ENCODE assay signal across 24 mouse cellular contexts in genomic region chr15:95987916-95988315, GRCm38 (mm10).
"Had no signal": no experiment of that assay in that cellular context is flagged by ENCODE, and none has a peak within 500 bp of the region (broad histone marks: within the 10 kb centered on the region; RNA-seq: fewer than 3 reads in every experiment).

No protein-coding gene starts in this region.

- H3K9ac ChIP-seq: heart, embryonic 13.5 days; heart, embryonic 15.5 days; hindbrain, embryonic 13.5 days; hindbrain, embryonic 15.5 days; kidney, embryonic 15.5 days; limb, embryonic 13.5 days; limb, embryonic 15.5 days had no signal

- H3K4me2 ChIP-seq: heart, embryonic 11.5 days; heart, embryonic 13.5 days; heart, embryonic 15.5 days; hindbrain, embryonic 13.5 days; hindbrain, embryonic 15.5 days; kidney, embryonic 15.5 days; limb, embryonic 13.5 days; limb, embryonic 15.5 days had no signal

- H3K27ac ChIP-seq: heart, embryonic 13.5 days; heart, embryonic 15.5 days; hindbrain, embryonic 13.5 days; hindbrain, embryonic 15.5 days; hindbrain, postnatal 0 days; kidney, embryonic 15.5 days; kidney, postnatal 0 days; limb, embryonic 13.5 days; limb, embryonic 15.5 days had no signal

- H3K36me3 ChIP-seq: heart, embryonic 15.5 days; hindbrain, embryonic 13.5 days; hindbrain, embryonic 15.5 days; kidney, embryonic 15.5 days; limb, embryonic 13.5 days; limb, embryonic 15.5 days had no signal

- DNase-seq: gastrocnemius, postnatal 14 days; gastrocnemius, postnatal 36 days; heart, adult 18-20 months; heart, postnatal 14 days; heart, postnatal 36 days; kidney, adult 11 months; kidney, adult 2 months; kidney, adult 9 months; kidney, postnatal 14 days; kidney, postnatal 36 days; layer of hippocampus, adult 9-11 months; layer of hippocampus, postnatal 36 days; left cerebral cortex, postnatal 4 days had no signal

- ATAC-seq: hindbrain, postnatal 0 days; intestine, embryonic 16.5 days had no signal

- H3K27me3 ChIP-seq: heart, embryonic 13.5 days; heart, embryonic 15.5 days; hindbrain, embryonic 13.5 days; hindbrain, embryonic 15.5 days; kidney, embryonic 15.5 days; limb, embryonic 13.5 days; limb, embryonic 15.5 days had no signal

- H3K4me3 ChIP-seq: heart, embryonic 13.5 days; heart, embryonic 15.5 days; hindbrain, embryonic 13.5 days; hindbrain, embryonic 15.5 days; kidney, embryonic 15.5 days; limb, embryonic 13.5 days; limb, embryonic 15.5 days had no signal

- H3K9me3 ChIP-seq: hindbrain, embryonic 15.5 days; limb, embryonic 15.5 days had no signal

- H3K4me1 ChIP-seq: heart, embryonic 13.5 days; heart, embryonic 15.5 days; hindbrain, embryonic 13.5 days; hindbrain, embryonic 15.5 days; kidney, embryonic 15.5 days; limb, embryonic 13.5 days; limb, embryonic 15.5 days had no signal
